Mouse (Mus musculus) midbrain, embryonic 13.5 days (tissue): Measurements from ENCODE around the gene Dpyd. TPM values are rescaled to one million over a fixed set of nuclear protein-coding genes. Genes with fewer than 3 reads are reported as not detected.

Experiments
- ATAC-seq: fragments of 200-750 bp; cut with Nextera tagmentation; 2 replicates; pipeline ENCODE4 v1.8.0; 2017; ENCODE audit warnings: mild to moderate bottlenecking, moderate TSS enrichment, moderate library complexity
- H3K27ac ChIP-seq: fragments of 300-500 bp; sonication (generic); 2 replicates; pipeline ENCODE4 v1.5.1; 2015; ENCODE audit warnings: inconsistent platforms, mild to moderate bottlenecking, moderate library complexity
- H3K27me3 ChIP-seq: fragments of 300-500 bp; sonication (generic); 2 replicates; pipeline ENCODE4 v1.6.1; 2015; ENCODE audit warnings: mild to moderate bottlenecking, inconsistent platforms
- H3K36me3 ChIP-seq: fragments of 300-500 bp; sonication (generic); 2 replicates; pipeline ENCODE4 v1.6.1; 2015; ENCODE audit warnings: mild to moderate bottlenecking, inconsistent platforms
- H3K4me1 ChIP-seq: fragments of 300-500 bp; sonication (generic); replicated peaks from 2 replicates; pipeline ENCODE4 v1.6.1; 2015; ENCODE audit warnings: inconsistent platforms
- H3K4me2 ChIP-seq: fragments of 300-500 bp; sonication (generic); replicated peaks from 2 replicates; pipeline ENCODE4 v1.6.1; 2015; ENCODE audit warnings: moderate library complexity, mild to moderate bottlenecking, inconsistent platforms
- H3K4me3 ChIP-seq: fragments of 300-500 bp; sonication (generic); replicated peaks from 2 replicates; pipeline ENCODE4 v1.5.1; 2015; ENCODE audit warnings: mild to moderate bottlenecking, inconsistent platforms
- H3K9ac ChIP-seq: fragments of 300-500 bp; sonication (generic); replicated peaks from 2 replicates; pipeline ENCODE4 v1.6.1; 2015; ENCODE audit warnings: mild to moderate bottlenecking, inconsistent platforms
- H3K9me3 ChIP-seq: fragments of 300-500 bp; sonication (generic); 2 replicates; pipeline ENCODE4 v1.6.1; 2016; ENCODE audit warnings: mild to moderate bottlenecking, inconsistent platforms
- WGBS: fragments of 180-500 bp; shearing (Covaris S2); methylation state at CpG from one replicate; pipeline ENCODE4 v1.1.7; 2015; 5-methylcytosine and 5-hydroxymethylcytosine counted together
- polyA plus RNA-seq: library from polyadenylated mRNA; unstranded; fragments of >200 nt; fragmentation: Nextera tagmentation; extraction: Ambion mirVana; gene quantifications from 2 replicates; pipeline ENCODE4 v1.2.1, GENCODE M21; 2015

The Dpyd gene
- polyA plus RNA-seq, 1 experiment from 2014 or later: 3.6 TPM

DNA sequence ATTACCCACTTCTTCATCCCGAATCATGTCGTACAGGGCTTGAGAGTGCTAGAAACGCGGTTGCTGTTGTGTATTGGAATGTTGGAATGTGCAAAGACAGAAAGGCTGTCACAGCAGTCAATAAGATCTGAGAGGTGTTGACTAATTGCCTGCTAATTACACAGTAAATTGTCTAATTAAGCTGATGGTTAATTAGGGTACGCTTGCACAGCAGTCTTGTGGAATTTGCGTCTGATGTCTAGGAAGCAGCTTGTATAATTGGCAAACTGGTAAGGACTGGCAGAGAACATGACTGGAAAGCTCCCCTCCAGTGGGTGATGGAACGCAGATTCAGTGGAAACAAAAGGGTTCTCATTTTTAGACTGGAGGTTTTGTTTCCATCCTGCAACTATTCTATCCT, 459.3 kb downstream of the Dpyd start:
- H3K4me1 ChIP-seq: no peaks in the 10 kb centered on the region
- no peak overlapping the region for H3K4me2 ChIP-seq
- H3K4me3 ChIP-seq: no peak overlapping the region
- no peaks in the 10 kb centered on the region for H3K36me3 ChIP-seq
- 75% methylated on average over 7 of the region's 7 CpGs for whole genome bisulfite sequencing
- no peak overlapping the region for H3K9ac ChIP-seq
- no peak overlapping the region for H3K27ac ChIP-seq
- ATAC-seq: no peak
- H3K27me3 ChIP-seq: no peaks in the 10 kb centered on the region
- H3K9me3 ChIP-seq: no peaks in the 10 kb centered on the region

- Histone ChIP-seq H3K4me1 (no peaks in the 10 kb centered on the region), H3K9me3 (no peaks in the 10 kb centered on the region), H3K27ac (no peak overlapping the region), H3K9ac (no peak overlapping the region), H3K36me3 (no peaks in the 10 kb centered on the region), H3K4me3 (no peak overlapping the region), H3K27me3 (no peaks in the 10 kb centered on the region), H3K4me2 (no peak overlapping the region)
- 58% methylated on average over 1 of the region's 1 CpGs for WGBS
- ATAC-seq: no peak
Observed at GRCm38 (mm10) chr3:119042611-119043010, 480.7 kb downstream of the Dpyd start.

DNA sequence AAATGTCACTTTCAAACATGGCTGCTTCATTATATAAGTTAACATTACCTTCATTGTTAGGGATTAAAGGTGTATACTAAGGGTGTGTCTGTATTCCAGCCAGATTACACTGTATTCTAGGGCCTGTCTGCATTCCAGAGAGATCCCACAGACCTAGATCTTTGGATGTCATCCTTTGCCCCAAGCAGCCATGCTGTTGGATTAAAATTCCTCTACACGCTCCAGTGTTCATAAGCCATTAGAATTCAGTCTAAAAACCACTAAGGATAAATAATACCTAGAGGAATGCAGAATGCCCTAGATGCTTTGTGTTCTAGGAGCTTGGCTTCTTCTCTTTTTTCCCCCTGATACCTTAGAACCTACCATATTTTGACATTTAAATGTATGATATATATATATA, 494.2 kb downstream of the Dpyd start:
- Histone ChIP-seq H3K36me3 (no peaks in the 10 kb centered on the region), H3K4me2 (no peak overlapping the region), H3K27ac (no peak overlapping the region), H3K4me1 (no peaks in the 10 kb centered on the region), H3K9ac (no peak overlapping the region), H3K27me3 (no peaks in the 10 kb centered on the region), H3K9me3 (no peaks in the 10 kb centered on the region), H3K4me3 (no peak overlapping the region)
- ATAC-seq: no peak
- WGBS: 67% methylated on average over 1 of the region's 1 CpGs

GRCm38 (mm10) chr3:119063214-119063613, 501.3 kb downstream of the Dpyd start:
- Histone ChIP-seq H3K4me2 (no peak overlapping the region), H3K4me1 (peaks cover 9% of the 10 kb centered on the region; the same call in 1 of the 2 replicates), H3K27me3 (no peaks in the 10 kb centered on the region), H3K4me3 (no peak overlapping the region), H3K9me3 (no peaks in the 10 kb centered on the region), H3K9ac (no peak overlapping the region), H3K27ac (no peak overlapping the region), H3K36me3 (no peaks in the 10 kb centered on the region)
- ATAC-seq: peak; percentile 82
- WGBS: 46% methylated on average over 4 of the region's 4 CpGs

DNA sequence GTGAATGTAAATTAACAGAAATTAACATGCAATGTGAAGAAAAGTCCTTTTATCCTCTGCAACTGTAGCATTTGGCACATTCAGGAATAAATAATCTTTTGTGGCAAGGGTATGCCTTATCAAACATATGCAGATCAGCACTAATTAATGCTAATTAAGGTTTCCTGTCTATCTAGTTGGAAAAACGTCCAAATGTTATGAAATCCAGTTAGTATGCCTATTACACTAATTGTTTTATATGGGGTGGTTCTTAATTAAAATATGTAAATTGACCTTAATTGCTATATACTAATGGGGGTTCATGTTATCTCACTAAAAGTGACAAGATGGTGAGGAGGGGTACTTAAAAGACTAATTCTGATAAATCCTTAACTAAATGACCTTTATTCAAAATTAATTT, 501.7 kb downstream of the Dpyd start:
- WGBS: 17% methylated on average over 1 of the region's 1 CpGs
- Histone ChIP-seq H3K9ac (no peak overlapping the region), H3K4me1 (peaks cover 9% of the 10 kb centered on the region; the same call in 1 of the 2 replicates), H3K9me3 (no peaks in the 10 kb centered on the region), H3K27ac (no peak overlapping the region), H3K4me2 (no peak overlapping the region), H3K27me3 (no peaks in the 10 kb centered on the region), H3K36me3 (no peaks in the 10 kb centered on the region), H3K4me3 (no peak overlapping the region)
- ATAC-seq: peak; percentile 62

DNA sequence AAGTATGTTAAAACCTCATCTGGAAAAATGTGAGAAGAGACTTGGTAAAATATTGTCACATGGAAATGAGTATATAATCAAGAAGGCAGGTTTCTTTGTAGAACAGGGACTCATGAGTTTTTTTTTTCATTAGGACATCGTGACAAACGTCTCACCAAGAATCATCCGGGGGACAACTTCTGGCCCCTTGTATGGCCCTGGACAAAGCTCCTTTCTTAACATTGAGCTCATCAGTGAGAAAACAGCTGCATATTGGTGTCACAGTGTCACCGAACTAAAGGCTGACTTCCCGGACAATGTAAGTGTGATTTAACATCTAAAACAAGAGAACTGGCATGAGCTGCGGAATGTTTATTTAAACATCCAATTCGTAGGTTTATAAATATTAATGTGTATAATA, 502.8 kb downstream of the Dpyd start:
- WGBS: 41% methylated on average over 7 of the region's 7 CpGs
- Histone ChIP-seq H3K9me3 (no peaks in the 10 kb centered on the region), H3K27ac (no peak overlapping the region), H3K4me1 (peaks cover 9% of the 10 kb centered on the region; the same call in 1 of the 2 replicates), H3K27me3 (no peaks in the 10 kb centered on the region), H3K4me2 (no peak overlapping the region), H3K9ac (no peak overlapping the region), H3K4me3 (no peak overlapping the region), H3K36me3 (no peaks in the 10 kb centered on the region)
- no peak for ATAC-seq

GRCm38 (mm10) chr3:119067221-119067620, 505.3 kb downstream of the Dpyd start:
- WGBS: 67% methylated on average over 9 of the region's 9 CpGs
- H3K27me3 ChIP-seq: no peaks in the 10 kb centered on the region
- no peak overlapping the region for H3K4me2 ChIP-seq
- H3K4me3 ChIP-seq: no peak overlapping the region
- H3K9ac ChIP-seq: no peak overlapping the region
- H3K4me1 ChIP-seq: peaks cover 9% of the 10 kb centered on the region; the same call in 1 of the 2 replicates
- H3K36me3 ChIP-seq: no peaks in the 10 kb centered on the region
- no peak overlapping the region for H3K27ac ChIP-seq
- no peaks in the 10 kb centered on the region for H3K9me3 ChIP-seq
- ATAC-seq: no peak

- WGBS: 57% methylated on average over 1 of the region's 1 CpGs
- H3K9me3 ChIP-seq: no peaks in the 10 kb centered on the region
- no peak overlapping the region for H3K4me3 ChIP-seq
- no peak overlapping the region for H3K4me2 ChIP-seq
- no peak for ATAC-seq
- no peak overlapping the region for H3K9ac ChIP-seq
- no peaks in the 10 kb centered on the region for H3K27me3 ChIP-seq
- H3K36me3 ChIP-seq: no peaks in the 10 kb centered on the region
- no peak overlapping the region for H3K27ac ChIP-seq
- H3K4me1 ChIP-seq: no peaks in the 10 kb centered on the region
Observed at GRCm38 (mm10) chr3:119086618-119087017, 524.7 kb downstream of the Dpyd start.

GRCm38 (mm10) chr3:119095223-119095886, 533.4 kb downstream of the Dpyd start:
- peaks cover 10% of the 10 kb centered on the region; the same call in 1 of the 2 replicates for H3K27me3 ChIP-seq
- H3K9ac ChIP-seq: no peak overlapping the region
- H3K4me1 ChIP-seq: peaks cover 7% of the 10 kb centered on the region
- H3K4me3 ChIP-seq: no peak overlapping the region
- no peaks in the 10 kb centered on the region for H3K36me3 ChIP-seq
- WGBS: 16% methylated on average over 5 of the region's 5 CpGs
- ATAC-seq: peak; percentile 86
- H3K4me2 ChIP-seq: no peak overlapping the region
- H3K27ac ChIP-seq: no peak overlapping the region
- H3K9me3 ChIP-seq: no peaks in the 10 kb centered on the region

GRCm38 (mm10) chr3:119126003-119126402, 564.1 kb downstream of the Dpyd start:
- no peaks in the 10 kb centered on the region for H3K36me3 ChIP-seq
- no peak for ATAC-seq
- no peak overlapping the region for H3K4me3 ChIP-seq
- no peaks in the 10 kb centered on the region for H3K4me1 ChIP-seq
- 69% methylated on average over 2 of the region's 2 CpGs for WGBS
- H3K27me3 ChIP-seq: no peaks in the 10 kb centered on the region
- no peak overlapping the region for H3K9ac ChIP-seq
- no peak overlapping the region for H3K4me2 ChIP-seq
- no peak overlapping the region for H3K27ac ChIP-seq
- no peaks in the 10 kb centered on the region for H3K9me3 ChIP-seq

- Histone ChIP-seq H3K4me3 (no peak overlapping the region), H3K4me2 (no peak overlapping the region), H3K4me1 (no peaks in the 10 kb centered on the region), H3K9ac (no peak overlapping the region), H3K27ac (no peak overlapping the region), H3K27me3 (no peaks in the 10 kb centered on the region), H3K9me3 (no peaks in the 10 kb centered on the region), H3K36me3 (no peaks in the 10 kb centered on the region)
- 64% methylated on average over 1 of the region's 1 CpGs for WGBS
- no peak for ATAC-seq
Observed at GRCm38 (mm10) chr3:119128076-119128475, 566.1 kb downstream of the Dpyd start.

DNA sequence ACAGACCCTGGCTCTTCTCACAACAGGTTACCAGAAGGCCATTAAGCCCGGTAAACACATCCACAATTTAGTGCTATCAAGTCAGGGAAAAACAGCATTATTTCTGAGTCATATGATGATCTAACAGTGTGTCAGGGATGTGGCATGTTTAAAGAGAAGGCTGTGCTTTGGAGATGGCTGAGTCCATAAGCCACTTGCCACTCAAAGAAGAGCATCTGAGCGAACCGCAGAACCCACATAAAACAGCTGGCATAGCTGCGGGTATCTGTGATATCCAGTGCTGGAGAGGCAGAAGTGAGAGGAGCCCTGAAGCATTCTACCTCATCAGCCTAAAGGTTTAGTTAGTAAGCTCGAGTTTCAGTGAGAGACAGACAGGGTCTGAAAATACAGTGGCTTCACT, 581.1 kb downstream of the Dpyd start:
- no peaks in the 10 kb centered on the region for H3K36me3 ChIP-seq
- H3K4me2 ChIP-seq: no peak overlapping the region
- no peak overlapping the region for H3K9ac ChIP-seq
- no peak overlapping the region for H3K27ac ChIP-seq
- ATAC-seq: no peak
- no peaks in the 10 kb centered on the region for H3K27me3 ChIP-seq
- no peaks in the 10 kb centered on the region for H3K9me3 ChIP-seq
- 53% methylated on average over 5 of the region's 5 CpGs for WGBS
- H3K4me3 ChIP-seq: no peak overlapping the region
- H3K4me1 ChIP-seq: 0 out of 2 replicates have a peak, but pooled peaks cover 7% of the 10 kb centered on the region

DNA sequence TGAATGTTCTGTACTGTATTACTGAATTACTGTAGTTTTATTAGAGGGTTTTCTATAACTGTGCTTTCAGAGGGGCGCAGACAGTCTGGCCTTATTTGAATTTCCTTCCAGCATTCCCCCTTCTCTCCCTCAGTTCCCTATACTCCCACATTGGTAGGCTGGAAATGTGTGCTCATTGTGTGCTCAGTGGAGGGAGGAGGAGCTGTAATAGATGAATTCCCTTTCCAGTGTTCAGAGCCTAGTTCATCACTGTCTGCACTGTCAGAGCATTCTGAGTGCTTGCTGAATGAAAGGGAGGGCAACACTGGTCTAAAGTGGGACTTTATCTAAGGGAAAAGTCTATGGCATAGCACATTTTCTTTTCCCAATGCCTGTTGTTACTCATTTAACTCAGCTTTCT, 582.9 kb downstream of the Dpyd start:
- Histone ChIP-seq H3K9ac (no peak overlapping the region), H3K4me1 (0 out of 2 replicates have a peak, but pooled peaks cover 7% of the 10 kb centered on the region), H3K27ac (no peak overlapping the region), H3K27me3 (no peaks in the 10 kb centered on the region), H3K36me3 (no peaks in the 10 kb centered on the region), H3K9me3 (no peaks in the 10 kb centered on the region), H3K4me3 (no peak overlapping the region), H3K4me2 (no peak overlapping the region)
- ATAC-seq: no peak
- WGBS: 93% methylated on average over 1 of the region's 1 CpGs
